ENCODE assay signal across 27 mouse cellular contexts in the genomic region with DNA sequence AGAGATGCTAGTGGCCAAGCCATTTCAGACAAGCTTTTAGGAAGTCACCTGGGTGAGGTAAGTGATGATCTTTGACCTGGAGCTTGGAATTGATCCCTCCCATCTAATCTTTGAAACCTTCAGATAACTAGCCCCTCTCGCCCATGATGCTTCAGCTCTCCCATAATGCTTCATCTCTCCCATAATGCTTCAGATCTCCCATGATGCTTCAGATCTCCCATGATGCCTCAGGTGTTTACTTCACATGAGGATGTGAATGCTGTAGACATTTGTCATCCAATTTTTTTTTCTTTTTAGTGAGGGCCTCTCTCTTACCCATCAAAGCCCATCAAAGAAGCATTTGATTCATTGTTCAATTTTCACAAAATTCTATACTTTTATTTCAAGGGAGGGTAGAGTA. TPM values are rescaled to one million over a fixed set of nuclear protein-coding genes. Genes with fewer than 3 reads are reported as not detected.
DNase-seq lines count a peak whose midpoint lies in the region; ATAC-seq and TF ChIP-seq lines count a peak whose summit lies in the region.
"Had no signal": no experiment of that assay in that cellular context is flagged by ENCODE, and none has a peak within 500 bp of the region (broad histone marks: within the 10 kb centered on the region; RNA-seq: fewer than 3 reads in every experiment).

No protein-coding gene starts in this region.

- no peak for TF ChIP-seq POLR2A in testis, adult 2 months (IDR thresholded peaks at IDR 0.05; ENCODE audit: control insufficient read depth, low read depth, low read length)
- no peak for TF ChIP-seq POLR2A in CH12.LX (IDR thresholded peaks at IDR 0.05; ENCODE audit: low read depth, low read length)
- TF ChIP-seq POLR2A in MEL (IDR thresholded peaks at IDR 0.05; ENCODE audit: control insufficient read depth in 1 of 2, insufficient read depth in 1 of 2, low read depth in 1 of 2, low read length in 2 of 2, poor library complexity in 1 of 2): no peak

- peaks cover 12% of the 10 kb centered on the region for H3K4me1 ChIP-seq in testis, adult 2 months (ENCODE audit: control insufficient read depth, insufficient read depth, low read length)
- H3K4me1 ChIP-seq in CH12.LX (ENCODE audit: control insufficient read depth in 1 of 2, insufficient read depth in 2 of 2) (peaks cover 0 to 4% of the 10 kb centered on the region in 2 experiments; a peak in 1 of 4 replicates), MEL (ENCODE audit: control insufficient read depth in 1 of 2, insufficient read depth in 2 of 2, low read length in 2 of 2) (no peaks in the 10 kb centered on the region)
- peaks cover 12% of the 10 kb centered on the region for H3K4me1 ChIP-seq in forebrain, embryonic 12.5 days

- WGBS in forebrain, embryonic 12.5 days: 96% methylated on average over 1 of the region's 1 CpGs

- in situ Hi-C loops in CH12.LX (cut with MboI; ENCODE audit: low pct_ligation_motif_present, low pct_unique_long_range_greater_than_20kb, low sequenced_read_pairs): loop anchor here (25.0 kb wide), 1 partner anchor 348 kb away; no protein-coding TSS in a partner anchor

- ATAC-seq in forebrain, embryonic 12.5 days (ENCODE audit: low FRiP score): no peak
- ATAC-seq: activated CD4-positive, CD25-positive, alpha-beta regulatory T cell, adult 4 months; CD4-positive, CD25-positive, alpha-beta regulatory T cell, adult 4 months; Patski had no signal

- no peak for TF ChIP-seq EP300 in CH12.LX (IDR thresholded peaks at IDR 0.05; ENCODE audit: low read length)
- no peak for TF ChIP-seq EP300 in MEL (IDR thresholded peaks at IDR 0.05; ENCODE audit: low read depth in 1 of 2, low read length in 2 of 2)

- H3K27ac ChIP-seq in testis, adult 2 months (ENCODE audit: control insufficient read depth, insufficient read depth, low read depth, low read length): peak overlapping the region; percentile 22
- H3K27ac ChIP-seq in CH12.LX (ENCODE audit: insufficient read depth, low read depth): no peak overlapping the region
- no peak overlapping the region for H3K27ac ChIP-seq in MEL (ENCODE audit: control insufficient read depth, low read depth, low read length)
- no peak overlapping the region for H3K27ac ChIP-seq in forebrain, embryonic 12.5 days

- no peaks in the 10 kb centered on the region for H3K36me3 ChIP-seq in testis, adult 2 months (ENCODE audit: control insufficient read depth, insufficient read depth, low read length)
- H3K36me3 ChIP-seq in CH12.LX (replicated peaks in 1 of 2; ENCODE audit: control insufficient read depth in 1 of 2, insufficient read depth in 1 of 2, low read length in 1 of 2): no peaks in the 10 kb centered on the region
- no peaks in the 10 kb centered on the region for H3K36me3 ChIP-seq in MEL (ENCODE audit: control insufficient read depth in 1 of 2, insufficient read depth in 2 of 2, low read length in 2 of 2)
- no peaks in the 10 kb centered on the region for H3K36me3 ChIP-seq in forebrain, embryonic 12.5 days (replicated peaks)
- H3K36me3 ChIP-seq: G1E had no signal

- H3K4me3 ChIP-seq in testis, adult 2 months (ENCODE audit: control insufficient read depth, low read depth, low read length): peak overlapping the region; percentile 70
- no peak overlapping the region for H3K4me3 ChIP-seq in CH12.LX (replicated peaks in 1 of 3; ENCODE audit: low read depth in 2 of 3, low read length in 2 of 3, poor library complexity in 1 of 3)
- H3K4me3 ChIP-seq in MEL (ENCODE audit: control insufficient read depth in 1 of 2, insufficient read depth in 1 of 2, low read depth in 2 of 2, low read length in 2 of 2): no peak overlapping the region
- no peak overlapping the region for H3K4me3 ChIP-seq in forebrain, embryonic 12.5 days (replicated peaks)

- H3K79me2 ChIP-seq in CH12.LX (replicated peaks; ENCODE audit: control insufficient read depth, extremely low read depth, insufficient read depth, poor library complexity, severe bottlenecking) (no peaks in the 10 kb centered on the region), MEL (ENCODE audit: control insufficient read depth, insufficient read depth, low read length, poor library complexity) (no peaks in the 10 kb centered on the region)

- H3K9ac ChIP-seq in CH12.LX (ENCODE audit: insufficient read depth, low read depth) (no peak overlapping the region), MEL (ENCODE audit: control insufficient read depth, low read depth, low read length, poor library complexity, severe bottlenecking) (no peak overlapping the region)
- no peak overlapping the region for H3K9ac ChIP-seq in forebrain, embryonic 12.5 days

- no peak overlapping the region for H3K4me2 ChIP-seq in CH12.LX (ENCODE audit: insufficient read depth, low read depth, poor library complexity, severe bottlenecking)
- no peak overlapping the region for H3K4me2 ChIP-seq in forebrain, embryonic 12.5 days

- TF ChIP-seq RAD21 in CH12.LX (IDR thresholded peaks at IDR 0.05; ENCODE audit: low read depth, low read length) (no peak), MEL (IDR thresholded peaks at IDR 0.05; ENCODE audit: low read depth, low read length) (no peak)

- dilution Hi-C loops in CH12.LX (cut with MboI; ENCODE audit: extremely low pct_ligation_motif_present, extremely low pct_unique_long_range_greater_than_20kb, low sequenced_read_pairs): no loop called here

- no peak for TF ChIP-seq CTCF in testis, adult 2 months (IDR thresholded peaks at IDR 0.05; ENCODE audit: control insufficient read depth, insufficient read depth, insufficient replicate concordance, low read depth, low read length)
- TF ChIP-seq CTCF in CH12.LX (conservative IDR thresholded peaks at IDR 0.05 in 1 of 2, IDR thresholded peaks at IDR 0.05 in 1 of 2; ENCODE audit: low read depth in 2 of 2, low read length in 2 of 2) (no peak), MEL (IDR thresholded peaks at IDR 0.05 in 2 of 3, conservative IDR thresholded peaks at IDR 0.05 in 1 of 3; ENCODE audit: control insufficient read depth in 1 of 3, insufficient read depth in 1 of 3, low read depth in 2 of 3, low read length in 3 of 3, poor library complexity in 1 of 3, severe bottlenecking in 1 of 3) (no peak)

- no peaks in the 10 kb centered on the region for H3K27me3 ChIP-seq in testis, adult 2 months (ENCODE audit: control insufficient read depth, insufficient read depth, low read length)
- H3K27me3 ChIP-seq in CH12.LX (replicated peaks): no peaks in the 10 kb centered on the region
- peaks cover 0 to 1% of the 10 kb centered on the region in 2 experiments; a peak in 1 of 4 replicates for H3K27me3 ChIP-seq in MEL (ENCODE audit: control insufficient read depth in 1 of 2, insufficient read depth in 2 of 2, low read length in 2 of 2)
- H3K27me3 ChIP-seq in forebrain, embryonic 12.5 days: no peaks in the 10 kb centered on the region

- DNase-seq in testis, postnatal 10 days (ENCODE audit: low spot score): no peak
- DNase-seq in CH12.LX (ENCODE audit: extremely low read depth) (no peak), MEL (ENCODE audit: low read depth, low spot score) (peak; percentile 8)
- DNase-seq in layer of hippocampus, adult 9-10 months (ENCODE audit: low spot score): no peak
- DNase-seq: adrenal gland, adult 2 months; adrenal gland, adult 8-10 months; adrenal gland, postnatal 10 days; adrenal gland, postnatal 14 days; adrenal gland, postnatal 25 days; adrenal gland, postnatal 36 days; B cell, adult 2 months; cerebellum, adult 11 months; cerebellum, adult 11-12 months; cerebellum, adult 18-20 months; cerebellum, adult 2 months; cerebellum, adult 8-10 months had no signal

- no peaks in the 10 kb centered on the region for H3K9me3 ChIP-seq in CH12.LX (replicated peaks; ENCODE audit: low read length)
- H3K9me3 ChIP-seq in MEL (replicated peaks; ENCODE audit: insufficient read depth, low read length): no peaks in the 10 kb centered on the region
- H3K9me3 ChIP-seq in forebrain, embryonic 12.5 days: no peaks in the 10 kb centered on the region
- H3K9me3 ChIP-seq: G1E had no signal

TF ChIP-seq in CH12.LX, 34 proteins besides CTCF, POLR2A, EP300 and RAD21:
- TF ChIP-seq ZNF384 (IDR thresholded peaks at IDR 0.05; ENCODE audit: low read depth, low read length) (no peak), HCFC1 (IDR thresholded peaks at IDR 0.05; ENCODE audit: low read depth, low read length) (peak; percentile 71), MAZ (IDR thresholded peaks at IDR 0.05; ENCODE audit: low read depth, low read length) (no peak)

TF ChIP-seq in MEL, 35 proteins besides CTCF, POLR2A, EP300 and RAD21:
- TF ChIP-seq E2F4 (IDR thresholded peaks at IDR 0.05; ENCODE audit: borderline replicate concordance, low read depth, low read length): no peak
- peak; percentile 55 for TF ChIP-seq HCFC1 (IDR thresholded peaks at IDR 0.05; ENCODE audit: low read depth, low read length)

RNA-seq across cellular contexts. Expression of a gene that starts 46.9 kb away (rescaled TPM):
- polyA plus RNA-seq in testis, adult 2 months (2012; rRNA removed): 0.06 and 0.10 TPM in 2 replicates
- total RNA-seq in CH12.LX (2012; rRNA removed) (not detected in 2 replicates), CH12.LX (2014; rRNA removed) (not detected in 2 replicates), MEL (2012; rRNA removed) (not detected in 2 replicates)
- polyA plus RNA-seq in CH12.LX (2012; ENCODE audit: insufficient read length, low read depth) (not detected in 2 replicates), MEL (2012; ENCODE audit: insufficient read depth in 1 of 2, insufficient read length in 2 of 2, low read depth in 1 of 2, low replicate concordance in 2 of 2, missing spikeins in 1 of 2) (not detected)
- polyA plus RNA-seq in forebrain, embryonic 12.5 days (2016; fragmentation: Nextera tagmentation; extraction: Ambion mirVana): not detected in 2 replicates
- total RNA-seq: adrenal gland, adult 18-20 months; adrenal gland, adult 2 months; adrenal gland, postnatal 10 days; adrenal gland, postnatal 14 days; adrenal gland, postnatal 25 days; adrenal gland, postnatal 36 days; adrenal gland, postnatal 4 days; ES-E14 had no signal
- polyA plus RNA-seq: adrenal gland, adult 2 months; brain, embryonic 14.5 days; C2C12; G1E; Patski had no signal

RNA-seq across cellular contexts. Expression of a gene that starts 59.8 kb away (rescaled TPM):
- not detected in 2 replicates for polyA plus RNA-seq in testis, adult 2 months (2012; rRNA removed)
- total RNA-seq in CH12.LX (2012; rRNA removed) (not detected in 2 replicates), CH12.LX (2014; rRNA removed) (0.34 TPM in 1 of 2 replicates, not detected in the other), MEL (2012; rRNA removed) (not detected in 2 replicates)
- polyA plus RNA-seq in CH12.LX (2012; ENCODE audit: insufficient read length, low read depth) (not detected in 2 replicates), MEL (2012; ENCODE audit: insufficient read depth in 1 of 2, insufficient read length in 2 of 2, low read depth in 1 of 2, low replicate concordance in 2 of 2, missing spikeins in 1 of 2) (not detected)
- polyA plus RNA-seq in forebrain, embryonic 12.5 days (2016; fragmentation: Nextera tagmentation; extraction: Ambion mirVana): 0.50 and 0.77 TPM in 2 replicates
- total RNA-seq: adrenal gland, adult 18-20 months; adrenal gland, adult 2 months; adrenal gland, adult 8-10 months; adrenal gland, postnatal 10 days; adrenal gland, postnatal 14 days; adrenal gland, postnatal 25 days; adrenal gland, postnatal 36 days; adrenal gland, postnatal 4 days; ES-E14; G1E had no signal
- polyA plus RNA-seq: adrenal gland, adult 2 months; C2C12; G1E had no signal
